Comparison of ENCODE assay signal across 8 mouse cellular contexts in the genomic region with DNA sequence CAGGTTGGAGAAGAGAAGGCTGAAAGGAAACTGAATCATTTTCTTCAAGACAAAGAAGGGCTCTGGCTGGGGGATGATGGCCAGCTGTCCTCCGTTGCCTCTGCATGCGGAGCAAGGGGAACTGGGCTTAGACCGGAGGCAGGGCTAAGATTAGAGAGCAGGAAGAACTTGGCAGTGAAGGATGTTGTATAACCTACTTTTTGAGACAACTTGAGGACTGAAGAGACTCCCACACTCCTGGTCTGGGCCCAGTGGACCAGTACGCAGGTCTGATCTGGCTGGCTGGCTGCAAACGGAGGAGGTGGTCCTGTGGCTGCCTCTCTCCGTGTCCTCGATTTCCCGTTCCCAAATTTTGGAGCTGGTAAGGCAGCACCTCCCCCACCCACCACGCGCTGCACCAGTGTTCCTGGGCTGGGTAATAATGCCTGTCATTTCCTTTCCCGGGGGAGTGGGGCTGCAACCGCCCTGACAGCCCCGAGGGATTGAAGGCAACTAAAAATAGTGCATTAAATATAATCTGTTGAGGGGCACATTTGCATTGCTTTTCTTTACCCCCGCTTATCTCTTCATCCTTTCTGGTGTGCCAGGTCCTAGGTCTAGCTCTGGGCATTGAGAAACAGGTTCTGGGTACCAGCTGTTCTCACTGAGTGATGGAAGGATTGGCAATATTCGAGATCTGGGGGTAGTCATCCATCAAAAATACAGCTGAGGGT. TPM values are rescaled to one million over a fixed set of nuclear protein-coding genes. Genes with fewer than 3 reads are reported as not detected.
A peak's percentile ranks its signal among the peaks of the same experiment; 100 is the strongest.
DNase-seq lines count a peak whose midpoint lies in the region; ATAC-seq and TF ChIP-seq lines count a peak whose summit lies in the region.

No protein-coding gene starts in this region.

- H3K9ac ChIP-seq in liver, embryonic 15.5 days: no peak overlapping the region; the same call in 1 of the 2 replicates
- no peak overlapping the region for H3K9ac ChIP-seq in stomach, embryonic 16.5 days (ENCODE audit: low read length)

- TF ChIP-seq CTCF in kidney, adult 2 months (conservative IDR thresholded peaks at IDR 0.05; ENCODE audit: insufficient read depth, insufficient read length, low read depth, low read length): no peak
- TF ChIP-seq CTCF in thymus, adult 2 months (IDR thresholded peaks at IDR 0.05; ENCODE audit: borderline replicate concordance, control insufficient read depth, extremely low read depth, insufficient read depth, low read length, poor library complexity): no peak

- H3K4me2 ChIP-seq in liver, embryonic 15.5 days: peak overlapping the region; percentile 51
- peak overlapping the region; percentile 17 for H3K4me2 ChIP-seq in stomach, embryonic 16.5 days (ENCODE audit: low read depth, low read length)

- WGBS in kidney, adult 2 months: 15% methylated on average over 15 of the region's 15 CpGs
- 7% methylated on average over 15 of the region's 15 CpGs for WGBS in liver, embryonic 15.5 days (ENCODE audit: insufficient replicate concordance)
- WGBS in stomach, embryonic 16.5 days: 27% methylated on average over 15 of the region's 15 CpGs
- 15% methylated on average over 15 of the region's 15 CpGs for WGBS in thymus, adult 2 months

- ATAC-seq in megakaryocyte, adult 5-6 weeks (ENCODE audit: poor library complexity, severe bottlenecking): no peak
- ATAC-seq in liver, embryonic 15.5 days (ENCODE audit: insufficient read depth): no peak; the same call in 1 of the 2 replicates
- ATAC-seq in stomach, embryonic 16.5 days (ENCODE audit: insufficient read depth, low FRiP score): peak; percentile 25; the same call in 1 of the 2 replicates

- peak overlapping the region; percentile 44 for H3K27ac ChIP-seq in kidney, adult 2 months (ENCODE audit: insufficient read depth, low read depth, low read length)
- H3K27ac ChIP-seq in liver, embryonic 15.5 days (replicated peaks): peak overlapping the region; percentile 15; the same call in 1 of the 2 replicates
- no peak overlapping the region for H3K27ac ChIP-seq in stomach, embryonic 16.5 days (ENCODE audit: low read length)
- H3K27ac ChIP-seq in thymus, adult 2 months (ENCODE audit: control insufficient read depth, insufficient read depth, low read length): no peak overlapping the region

- H3K4me3 ChIP-seq in megakaryocyte, embryonic 14.5 days (replicated peaks): peak overlapping the region; percentile 93
- peak overlapping the region; percentile 25; the same call in 1 of the 2 replicates for H3K4me3 ChIP-seq in kidney, adult 2 months (ENCODE audit: insufficient read depth, low read depth, low read length)
- H3K4me3 ChIP-seq in liver, embryonic 15.5 days (replicated peaks): no peak overlapping the region
- no peak overlapping the region for H3K4me3 ChIP-seq in stomach, embryonic 16.5 days (replicated peaks; ENCODE audit: low read length)
- no peak overlapping the region for H3K4me3 ChIP-seq in thymus, adult 2 months (ENCODE audit: control insufficient read depth, insufficient read depth, low read length)

- TF ChIP-seq POLR2A in kidney, adult 2 months (IDR thresholded peaks at IDR 0.05; ENCODE audit: low read depth, low read length): no peak
- TF ChIP-seq POLR2A in thymus, adult 2 months (IDR thresholded peaks at IDR 0.05; ENCODE audit: control insufficient read depth, extremely low read depth, insufficient read depth, low read length, poor library complexity): no peak

- DNase-seq in heart, adult 18-20 months: peak; percentile 53 to 60
- peak; percentile 59 for DNase-seq in kidney, adult 2 months
- no peak for DNase-seq in thymus, adult 2 months
- no peak for DNase-seq in cerebellum, adult 8-10 months

- H3K4me1 ChIP-seq in megakaryocyte, embryonic 14.5 days: peaks cover 100% of the 10 kb centered on the region
- peaks cover 21% of the 10 kb centered on the region for H3K4me1 ChIP-seq in kidney, adult 2 months (ENCODE audit: control insufficient read depth, insufficient read depth, low read length)
- peaks cover 61% of the 10 kb centered on the region for H3K4me1 ChIP-seq in liver, embryonic 15.5 days (replicated peaks)
- H3K4me1 ChIP-seq in stomach, embryonic 16.5 days (ENCODE audit: control insufficient read depth, insufficient read depth, low read length): peaks cover 15% of the 10 kb centered on the region
- H3K4me1 ChIP-seq in thymus, adult 2 months (replicated peaks; ENCODE audit: control insufficient read depth, insufficient read depth, low read length): peaks cover 12% of the 10 kb centered on the region

- peaks cover 26% of the 10 kb centered on the region for H3K36me3 ChIP-seq in megakaryocyte, embryonic 14.5 days (replicated peaks; ENCODE audit: low read length)
- no peaks in the 10 kb centered on the region for H3K36me3 ChIP-seq in kidney, adult 2 months (ENCODE audit: control insufficient read depth, insufficient read depth, low read length)
- no peaks in the 10 kb centered on the region for H3K36me3 ChIP-seq in liver, embryonic 15.5 days (replicated peaks)
- no peaks in the 10 kb centered on the region for H3K36me3 ChIP-seq in stomach, embryonic 16.5 days (ENCODE audit: control insufficient read depth, insufficient read depth, low read length)
- no peaks in the 10 kb centered on the region for H3K36me3 ChIP-seq in thymus, adult 2 months (ENCODE audit: control insufficient read depth, insufficient read depth, low read length)

- H3K27me3 ChIP-seq in megakaryocyte, embryonic 14.5 days (replicated peaks): no peaks in the 10 kb centered on the region
- H3K27me3 ChIP-seq in kidney, adult 2 months (replicated peaks; ENCODE audit: control insufficient read depth, insufficient read depth, low read length): no peaks in the 10 kb centered on the region
- H3K27me3 ChIP-seq in liver, embryonic 15.5 days: no peaks in the 10 kb centered on the region
- no peaks in the 10 kb centered on the region for H3K27me3 ChIP-seq in stomach, embryonic 16.5 days (ENCODE audit: control insufficient read depth, insufficient read depth, low read length)
- 0 out of 2 replicates have a peak, but pooled peaks cover 3% of the 10 kb centered on the region for H3K27me3 ChIP-seq in thymus, adult 2 months (ENCODE audit: control insufficient read depth, insufficient read depth, low read length)

- H3K9me3 ChIP-seq in megakaryocyte, embryonic 14.5 days: no peaks in the 10 kb centered on the region
- no peaks in the 10 kb centered on the region for H3K9me3 ChIP-seq in liver, embryonic 15.5 days (replicated peaks)
- H3K9me3 ChIP-seq in stomach, embryonic 16.5 days (replicated peaks; ENCODE audit: control insufficient read depth, low read length): no peaks in the 10 kb centered on the region

RNA-seq across cellular contexts. Expression of gene Siae, which starts 12.6 kb away (rescaled TPM):
- polyA plus RNA-seq in megakaryocyte, embryonic 14.5 days (2012; ENCODE audit: insufficient read depth, low replicate concordance): 0.40 TPM in 1 of 2 replicates, not detected in the other
- total RNA-seq in megakaryocyte, adult 5-6 weeks (2015): 10.2 and 10.9 TPM in 2 replicates
- 9.1 and 9.8 TPM in 2 replicates for total RNA-seq in megakaryocyte, adult 5-6 weeks (2017)
- total RNA-seq in heart, adult 18-20 months (2021): 1 to 10 TPM; 8.3 to 9.1 TPM
- polyA plus RNA-seq in kidney, adult 2 months (2012; rRNA removed): 17.8 and 18.3 TPM in 2 replicates
- polyA plus RNA-seq in liver, embryonic 15.5 days (2015; fragmentation: Nextera tagmentation; extraction: Ambion mirVana): 5.6 and 6.4 TPM in 2 replicates
- polyA plus RNA-seq in stomach, embryonic 16.5 days (2015; fragmentation: Nextera tagmentation; extraction: Ambion mirVana): 11.9 and 13.3 TPM in 2 replicates
- 9.0 and 10.0 TPM in 2 replicates for polyA plus RNA-seq in thymus, adult 2 months (2012; rRNA removed)

RNA-seq across cellular contexts. Expression of gene Nrgn, which starts 15.3 kb away (rescaled TPM):
- polyA plus RNA-seq in megakaryocyte, embryonic 14.5 days (2012; ENCODE audit: insufficient read depth, low replicate concordance): 5,423 and 8,339 TPM in 2 replicates
- total RNA-seq in megakaryocyte, adult 5-6 weeks (2015): 0.25 and 1.4 TPM in 2 replicates
- not detected in 2 replicates for total RNA-seq in megakaryocyte, adult 5-6 weeks (2017)
- total RNA-seq in heart, adult 18-20 months (2021): 1 to 10 TPM; 5.7 to 6.2 TPM
- 4.7 and 7.7 TPM in 2 replicates for polyA plus RNA-seq in kidney, adult 2 months (2012; rRNA removed)
- polyA plus RNA-seq in liver, embryonic 15.5 days (2015; fragmentation: Nextera tagmentation; extraction: Ambion mirVana): 5.4 and 6.2 TPM in 2 replicates
- polyA plus RNA-seq in stomach, embryonic 16.5 days (2015; fragmentation: Nextera tagmentation; extraction: Ambion mirVana): 4.4 and 4.5 TPM in 2 replicates
- polyA plus RNA-seq in thymus, adult 2 months (2012; rRNA removed): 14.2 and 16.2 TPM in 2 replicates

RNA-seq across cellular contexts. Expression of gene Vsig2, which starts 29.0 kb away (rescaled TPM):
- not detected in 2 replicates for polyA plus RNA-seq in megakaryocyte, embryonic 14.5 days (2012; ENCODE audit: insufficient read depth, low replicate concordance)
- total RNA-seq in megakaryocyte, adult 5-6 weeks (2015): not detected in 2 replicates
- not detected in 2 replicates for total RNA-seq in megakaryocyte, adult 5-6 weeks (2017)
- 1 to 10 TPM; 3.9 to 4.9 TPM for total RNA-seq in heart, adult 18-20 months (2021)
- 7.6 and 9.1 TPM in 2 replicates for polyA plus RNA-seq in kidney, adult 2 months (2012; rRNA removed)
- 0.29 and 0.32 TPM in 2 replicates for polyA plus RNA-seq in liver, embryonic 15.5 days (2015; fragmentation: Nextera tagmentation; extraction: Ambion mirVana)
- 96.0 and 120 TPM in 2 replicates for polyA plus RNA-seq in stomach, embryonic 16.5 days (2015; fragmentation: Nextera tagmentation; extraction: Ambion mirVana)
- 1.5 and 3.3 TPM in 2 replicates for polyA plus RNA-seq in thymus, adult 2 months (2012; rRNA removed)

RNA-seq across cellular contexts. Expression of gene Esam, which starts 40.2 kb away (rescaled TPM):
- 10.7 and 14.5 TPM in 2 replicates for polyA plus RNA-seq in megakaryocyte, embryonic 14.5 days (2012; ENCODE audit: insufficient read depth, low replicate concordance)
- total RNA-seq in megakaryocyte, adult 5-6 weeks (2015): 0.27 and 0.36 TPM in 2 replicates
- not detected in 2 replicates for total RNA-seq in megakaryocyte, adult 5-6 weeks (2017)
- total RNA-seq in heart, adult 18-20 months (2021): 10 to 100 TPM; 67.1 to 69.5 TPM
- polyA plus RNA-seq in kidney, adult 2 months (2012; rRNA removed): 54.9 and 55.5 TPM in 2 replicates
- polyA plus RNA-seq in liver, embryonic 15.5 days (2015; fragmentation: Nextera tagmentation; extraction: Ambion mirVana): 14.5 and 17.9 TPM in 2 replicates
- polyA plus RNA-seq in stomach, embryonic 16.5 days (2015; fragmentation: Nextera tagmentation; extraction: Ambion mirVana): 58.2 and 58.6 TPM in 2 replicates
- polyA plus RNA-seq in thymus, adult 2 months (2012; rRNA removed): 9.6 and 14.1 TPM in 2 replicates

RNA-seq across cellular contexts. Expression of gene Spa17, which starts 45.5 kb away (rescaled TPM):
- 1.8 TPM in 1 of 2 replicates, not detected in the other for polyA plus RNA-seq in megakaryocyte, embryonic 14.5 days (2012; ENCODE audit: insufficient read depth, low replicate concordance)
- 2.3 and 2.7 TPM in 2 replicates for total RNA-seq in megakaryocyte, adult 5-6 weeks (2015)
- total RNA-seq in megakaryocyte, adult 5-6 weeks (2017): 3.6 TPM in 1 of 2 replicates, not detected in the other
- 1 to 10 TPM; 1.3 to 1.7 TPM for total RNA-seq in heart, adult 18-20 months (2021)
- 3.1 and 3.5 TPM in 2 replicates for polyA plus RNA-seq in kidney, adult 2 months (2012; rRNA removed)
- polyA plus RNA-seq in liver, embryonic 15.5 days (2015; fragmentation: Nextera tagmentation; extraction: Ambion mirVana): 1.3 and 1.5 TPM in 2 replicates
- 4.7 and 5.7 TPM in 2 replicates for polyA plus RNA-seq in stomach, embryonic 16.5 days (2015; fragmentation: Nextera tagmentation; extraction: Ambion mirVana)
- 0.20 and 0.47 TPM in 2 replicates for polyA plus RNA-seq in thymus, adult 2 months (2012; rRNA removed)

Comparison
In these comparisons a context has a peak if more than half of its experiments do, and no peak if none do; other contexts are left out.
1. H3K4me3 ChIP-seq: peak in megakaryocyte, embryonic 14.5 days (single experiment) and kidney, adult 2 months (single experiment); none in liver, embryonic 15.5 days (single experiment), stomach, embryonic 16.5 days (single experiment) and thymus, adult 2 months (single experiment).
2. DNase-seq: peak in heart, adult 18-20 months (2 of 2) and kidney, adult 2 months (single experiment); none in thymus, adult 2 months (single experiment) and cerebellum, adult 8-10 months (single experiment).
3. H3K27ac ChIP-seq: peak in kidney, adult 2 months (single experiment) and liver, embryonic 15.5 days (single experiment); none in stomach, embryonic 16.5 days (single experiment) and thymus, adult 2 months (single experiment).
4. RNA of gene Nrgn, which starts 15.3 kb away (polyA plus RNA-seq): 5,423 to 8,339 TPM in megakaryocyte, embryonic 14.5 days; 14.2 to 16.2 TPM in thymus, adult 2 months, 4.7 to 7.7 TPM in kidney, adult 2 months, 5.4 to 6.2 TPM in liver, embryonic 15.5 days and 4.4 to 4.5 TPM in stomach, embryonic 16.5 days; every median in the first group is over 100 times any median in the second.